Mouse (Mus musculus): ENCODE measurements around the gene Prmt1.
A peak's percentile ranks its signal among the peaks of the same experiment; 100 is the strongest.
"Not testable (repeated sequence)": the region's sequence is repeated elsewhere in the genome, so short reads cannot be mapped to it uniquely, and the experiment has no call there.

Prmt1 gene

GRCm38 (mm10) chr7:44986192-44986878 is at the start of gene Prmt1:
Prmt1 (minus strand) TSS chr7:44986568.
- DNase-seq (ENCODE audit: inconsistent ontology term), result peak; percentile 99

DNA sequence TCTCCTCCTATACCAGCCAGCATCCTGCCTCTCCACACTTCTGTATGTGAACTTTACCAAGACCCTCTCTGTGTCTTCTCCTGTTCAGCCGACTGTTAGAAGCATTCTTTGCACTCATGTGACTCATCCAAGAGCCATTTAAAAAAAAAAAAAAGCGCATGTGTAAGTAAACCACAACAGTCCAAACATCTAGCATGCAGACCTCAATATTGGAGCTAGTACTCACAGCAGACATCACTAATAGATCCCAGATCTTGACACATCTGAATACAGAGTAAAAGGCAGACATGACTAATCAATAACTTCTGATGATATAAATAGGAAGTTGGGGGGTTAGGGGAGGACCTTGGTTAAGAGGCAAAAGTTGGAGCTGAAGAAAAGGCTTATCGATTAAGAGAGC is 49.3 kb upstream of the Prmt1 start:
- no peak for DNase-seq (ENCODE audit: inconsistent ontology term)

DNA sequence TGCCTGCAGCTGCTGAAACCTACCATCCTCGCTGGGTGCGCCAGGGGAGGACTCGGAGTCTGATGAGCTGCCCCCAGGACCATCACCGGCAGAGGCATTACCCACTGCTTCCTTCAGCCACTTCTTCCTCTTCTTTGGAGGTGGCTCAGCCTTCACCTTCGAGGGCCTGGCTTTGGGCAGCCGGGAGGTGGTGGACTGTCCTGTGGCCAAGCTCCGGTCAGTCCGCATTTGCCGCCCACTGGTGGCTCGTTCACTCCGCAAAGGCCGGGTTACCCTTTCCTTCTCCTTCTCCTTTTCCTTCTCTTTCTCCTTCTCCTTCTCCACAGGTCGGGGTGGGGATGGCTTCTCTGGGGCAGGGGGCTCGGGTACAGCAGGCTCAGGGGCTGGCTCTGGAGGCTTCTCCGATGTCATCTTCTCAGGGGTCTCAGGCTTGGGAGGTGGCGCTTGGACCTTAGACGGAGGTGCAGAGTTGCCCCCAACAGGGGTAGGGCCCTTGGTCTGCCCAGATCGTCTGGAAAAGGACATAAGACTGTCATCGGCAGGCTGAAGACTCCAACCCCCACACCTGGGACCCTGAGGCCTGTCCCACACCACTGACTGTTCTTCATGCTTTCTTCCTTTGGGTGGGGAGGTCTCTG is 47.5 kb upstream of the Prmt1 start:
- no peak for DNase-seq (ENCODE audit: inconsistent ontology term)

DNA sequence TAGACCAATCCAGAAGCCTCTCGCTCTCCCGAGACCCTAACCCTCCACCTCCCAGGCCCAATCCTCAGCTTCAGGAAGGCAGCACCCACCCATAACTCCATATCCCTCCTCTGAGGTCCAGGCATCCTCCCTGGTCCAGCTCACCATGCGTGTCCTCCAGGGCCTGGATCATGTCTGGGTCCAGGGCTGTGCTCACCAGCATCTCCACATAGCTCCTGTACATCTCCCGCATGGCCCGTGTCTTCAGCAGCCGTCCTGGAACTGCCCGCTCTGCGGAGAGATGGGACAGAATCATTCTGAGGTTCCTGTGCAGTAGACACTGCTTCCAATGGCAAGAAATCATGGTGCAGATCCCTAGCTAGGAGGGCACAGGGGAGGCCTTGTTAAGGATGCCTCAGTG is 44.5 kb upstream of the Prmt1 start:
- no peak for DNase-seq (ENCODE audit: inconsistent ontology term)

GRCm38 (mm10) chr7:45029995-45030394 is 43.6 kb upstream of the Prmt1 start:
- DNase-seq (ENCODE audit: inconsistent ontology term), result no peak

GRCm38 (mm10) chr7:45028351-45028750 is 42.0 kb upstream of the Prmt1 start:
- no peak for DNase-seq (ENCODE audit: inconsistent ontology term)

DNA sequence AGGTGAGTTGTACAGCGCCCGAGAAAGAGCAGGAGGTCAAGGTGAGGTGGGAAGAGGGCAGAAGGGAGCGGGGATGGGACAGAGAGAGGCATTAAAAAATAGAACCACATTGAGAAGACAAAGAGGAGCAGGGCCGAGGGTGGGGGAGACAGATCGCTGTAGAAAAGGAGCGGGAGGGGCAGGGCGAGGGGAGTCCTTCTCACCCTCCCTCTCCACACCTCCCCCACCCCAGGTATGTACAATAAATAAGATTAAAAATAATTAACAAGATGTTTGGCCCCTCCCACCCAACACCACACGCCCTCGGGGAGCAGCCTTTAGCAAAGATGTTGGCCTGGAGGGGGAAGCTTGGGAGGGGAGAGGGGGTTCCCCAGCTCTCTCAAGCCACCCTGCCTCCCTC is 41.4 kb upstream of the Prmt1 start:
- no peak for DNase-seq (ENCODE audit: inconsistent ontology term)

GRCm38 (mm10) chr7:45026256-45026655 is 39.9 kb upstream of the Prmt1 start:
- no peak for DNase-seq (ENCODE audit: inconsistent ontology term)

DNA sequence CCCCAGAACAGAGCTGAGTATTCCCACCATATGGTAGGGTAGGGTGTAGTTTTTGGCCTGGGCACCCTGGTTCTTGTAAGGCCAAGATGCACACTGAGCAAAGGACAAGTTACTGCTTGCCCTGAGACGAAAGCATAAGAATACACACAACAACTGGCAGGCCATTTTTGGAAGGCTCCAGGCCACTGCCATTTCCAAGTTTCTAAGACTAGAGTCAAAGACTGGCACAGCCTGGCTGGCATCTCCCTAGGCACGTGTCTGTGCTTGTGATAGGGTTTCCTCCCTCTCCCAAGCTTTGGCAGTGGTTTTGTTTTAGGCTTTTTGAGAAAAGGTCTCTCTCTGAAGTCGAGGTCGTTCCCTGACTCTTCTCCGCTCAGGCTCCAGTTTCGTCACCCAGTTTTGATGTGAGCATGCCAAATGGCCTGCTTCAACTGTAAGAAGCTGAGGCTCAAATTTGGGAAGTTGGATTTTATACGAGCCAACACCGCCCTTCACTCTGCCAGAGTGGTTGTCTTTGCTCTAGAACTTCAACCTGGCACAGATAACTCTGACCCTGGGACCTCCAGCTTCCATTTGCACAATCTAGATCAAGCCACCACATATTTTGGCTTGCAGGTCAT is 39.3 kb upstream of the Prmt1 start:
- DNase-seq (ENCODE audit: inconsistent ontology term), result no peak

- DNase-seq (ENCODE audit: inconsistent ontology term), result no peak
Measured at GRCm38 (mm10) chr7:45024281-45025248, 38.2 kb upstream of the Prmt1 start.

DNA sequence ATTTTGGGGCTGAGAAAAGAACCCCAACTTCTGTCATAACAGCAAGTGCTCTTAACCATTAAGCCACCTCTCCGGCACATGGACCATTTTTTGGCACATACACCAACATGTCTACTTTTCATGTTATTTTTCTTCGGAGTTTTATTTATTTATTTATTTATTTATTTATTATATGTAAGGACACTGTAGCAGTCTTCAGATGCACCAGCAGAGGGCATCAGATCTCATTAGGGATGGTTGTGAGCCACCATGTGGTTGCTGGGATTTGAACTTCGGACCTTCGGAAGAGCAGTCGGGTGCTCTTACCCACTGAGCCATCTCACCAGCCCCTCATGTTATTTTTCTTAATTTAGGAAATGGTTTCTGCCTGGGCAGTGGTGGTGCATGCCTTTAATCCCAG is 37.3 kb upstream of the Prmt1 start:
- not testable (repeated sequence) for DNase-seq (ENCODE audit: inconsistent ontology term)

- no peak for DNase-seq (ENCODE audit: inconsistent ontology term)
Measured at GRCm38 (mm10) chr7:45020225-45020624, 33.9 kb upstream of the Prmt1 start.

GRCm38 (mm10) chr7:45019031-45019571 is 32.7 kb upstream of the Prmt1 start:
- DNase-seq (ENCODE audit: inconsistent ontology term), result peak; percentile 91

DNA sequence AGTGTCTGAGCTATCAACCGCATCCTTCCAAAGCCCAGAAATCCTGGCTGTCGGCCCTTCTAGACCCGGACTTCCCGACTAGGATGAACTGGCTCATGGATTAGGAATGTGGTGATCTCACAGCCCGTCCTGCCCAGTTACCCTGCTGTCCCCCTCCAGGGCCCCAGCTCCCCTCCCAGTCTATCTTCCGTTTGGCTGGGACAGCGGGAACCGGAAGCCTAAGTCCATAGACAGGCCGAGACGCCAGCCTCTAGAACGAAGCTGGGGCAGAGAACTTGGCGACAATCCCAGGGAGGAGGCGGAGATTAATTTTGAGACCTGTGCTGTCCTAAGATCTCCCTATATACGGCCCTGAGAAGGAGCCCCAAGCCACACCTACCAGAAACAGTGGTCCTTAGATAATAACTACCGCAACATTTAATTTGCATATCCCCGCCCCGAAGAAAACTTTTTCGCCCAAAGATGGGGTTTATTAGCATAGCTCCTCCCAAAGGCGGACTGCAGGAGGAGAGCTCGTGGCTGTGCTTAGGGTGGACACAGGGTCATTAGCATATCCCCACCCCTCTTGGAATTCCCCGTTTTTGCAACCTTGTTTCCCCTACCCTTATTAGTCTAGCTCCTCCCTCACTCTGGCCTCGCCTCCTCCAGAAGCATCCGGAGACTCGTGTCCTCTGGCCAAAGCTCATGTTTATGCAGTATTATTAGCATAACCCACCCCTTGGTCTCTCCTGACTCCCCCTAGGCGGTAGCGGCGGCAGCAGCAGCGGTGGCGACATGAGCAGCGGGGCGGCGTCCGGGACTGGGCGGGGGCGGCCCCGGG is 31.1 kb upstream of the Prmt1 start, which contains the start of gene Rras:
Gene Rras, plus strand, starts transcription at position 720 of the 820 bp plus-strand sequence.
- peak; percentile 100 for DNase-seq (ENCODE audit: inconsistent ontology term)

GRCm38 (mm10) chr7:45016761-45017160 is 30.4 kb upstream of the Prmt1 start:
- DNase-seq (ENCODE audit: inconsistent ontology term), result no peak

DNA sequence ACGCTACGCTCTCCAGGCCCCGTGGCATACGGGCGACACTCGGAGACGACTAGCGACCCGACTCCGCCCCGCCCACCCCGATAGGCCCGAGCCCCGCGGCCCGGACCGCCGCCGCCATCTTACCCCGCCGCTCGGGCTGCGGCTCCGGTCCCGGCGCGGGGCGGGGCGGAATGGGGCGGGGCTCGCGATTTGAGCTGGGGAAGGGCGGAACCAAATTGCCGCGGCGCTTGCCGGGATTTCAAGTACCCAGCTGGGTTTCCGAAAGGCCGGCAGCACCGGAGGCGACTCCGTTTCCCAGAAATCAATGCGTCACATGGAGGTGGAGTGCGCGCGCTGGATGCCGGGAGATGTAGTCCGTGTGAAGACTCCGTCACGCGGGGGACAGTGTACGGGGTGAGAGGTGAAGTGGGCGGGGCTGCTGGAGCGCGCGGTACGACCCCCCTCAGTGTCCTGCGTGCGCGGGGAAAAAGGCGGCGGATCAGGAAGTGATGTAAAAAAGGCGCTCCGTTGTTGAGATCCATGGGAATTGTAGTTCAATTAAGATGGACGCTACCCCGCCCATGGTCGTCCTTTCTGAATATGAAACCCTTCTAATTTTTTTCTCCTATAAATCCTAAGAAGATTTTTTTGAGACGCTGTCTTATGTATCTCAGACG is 29.7 kb upstream of the Prmt1 start, which contains the start of gene Scaf1:
Gene Scaf1, minus strand, starts transcription at position 407 of the 656 bp plus-strand sequence.
- DNase-seq (ENCODE audit: inconsistent ontology term), result peak; percentile 99

DNA sequence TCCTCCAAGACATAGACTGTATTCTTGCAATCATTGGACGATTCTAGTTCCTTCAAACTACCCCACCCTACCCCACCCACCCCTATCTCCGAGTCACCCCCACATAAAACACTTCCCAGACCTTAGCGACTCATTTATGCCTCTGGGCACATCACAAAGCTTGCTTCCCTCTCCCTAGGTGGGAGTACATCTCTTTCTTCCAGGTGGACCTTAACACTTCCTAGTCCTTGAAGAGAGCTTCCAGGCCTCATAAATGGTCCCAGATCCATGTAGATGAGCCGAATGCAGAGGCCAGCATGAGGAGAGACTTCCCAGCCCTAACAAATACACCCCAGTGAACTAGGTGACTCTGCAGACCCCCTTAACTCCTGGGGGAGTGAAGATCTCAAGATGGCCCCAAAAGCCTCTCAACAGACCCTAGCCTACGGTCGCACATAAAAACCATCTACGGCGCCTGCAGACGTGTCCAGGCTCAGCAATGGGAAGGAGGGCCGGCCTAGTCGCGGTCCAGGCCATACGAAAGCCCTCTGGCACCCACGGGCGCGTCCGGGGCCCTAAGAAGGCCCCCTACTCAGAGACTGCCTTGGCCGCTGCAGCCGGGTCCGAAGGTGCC is 29.1 kb upstream of the Prmt1 start:
- no peak for DNase-seq (ENCODE audit: inconsistent ontology term)

- no peak for DNase-seq (ENCODE audit: inconsistent ontology term)
Measured at GRCm38 (mm10) chr7:45014096-45014451, 27.7 kb upstream of the Prmt1 start.

DNA sequence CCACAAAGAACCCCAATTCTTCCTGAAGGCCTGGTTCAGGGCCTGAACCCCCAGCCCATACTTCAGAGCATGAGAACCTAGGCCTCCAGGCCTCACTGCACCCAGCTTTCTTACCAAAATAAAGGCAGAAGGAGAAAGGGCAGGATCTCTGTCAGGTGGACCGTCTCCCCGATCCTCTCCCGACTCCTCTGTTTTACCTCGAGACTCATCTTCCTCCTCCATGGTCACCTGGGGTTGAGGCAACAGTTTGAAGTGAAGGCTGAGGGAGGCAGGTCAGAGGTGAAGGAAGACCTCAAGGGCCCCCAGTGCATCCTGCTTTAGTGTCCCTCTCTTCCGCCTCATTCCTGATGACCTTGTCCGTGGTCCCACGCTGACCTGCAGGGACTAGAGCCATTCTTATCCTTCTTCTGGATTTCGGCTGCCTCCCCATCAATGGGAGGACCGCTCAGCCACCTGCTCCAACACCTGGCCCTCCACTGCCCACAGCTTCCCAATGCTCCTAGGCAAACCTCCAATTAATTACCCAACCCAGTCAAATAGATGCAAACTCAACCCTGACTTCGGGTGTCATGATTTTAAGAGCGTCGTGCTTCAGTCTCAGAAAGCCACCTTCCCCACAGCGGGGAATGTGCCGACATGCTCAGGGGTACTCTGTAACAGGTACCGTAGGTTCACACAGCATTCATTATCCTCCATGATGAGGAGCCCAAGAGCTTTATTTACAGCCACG is 27.2 kb upstream of the Prmt1 start:
- no peak for DNase-seq (ENCODE audit: inconsistent ontology term)

Data from Muller cell, postnatal 12 days (primary cell).